Mouse (Mus musculus): ENCODE results near the gene Olfr1260. TPM values are rescaled to one million over a fixed set of nuclear protein-coding genes. Genes with fewer than 3 reads are reported as not detected.

The Olfr1260 gene
- 0.11 TPM for polyA plus RNA-seq (2017; shearing (Covaris generic))

GRCm38 (mm10) chr2:89974184-89974583, at the start of gene Olfr1260:
Olfr1260 (plus strand) TSS chr2:89974340.

GRCm38 (mm10) chr2:89927009-89927408, 47.1 kb upstream of the Olfr1260 start, which contains the start of gene Olfr1258:
Olfr1258 (plus strand) TSS chr2:89927309.

GRCm38 (mm10) chr2:89948564-89948963, 25.6 kb upstream of the Olfr1260 start, which contains the start of gene Olfr1259:
Olfr1259 (minus strand) TSS chr2:89948664.

GRCm38 (mm10) chr2:89990921-89991320, 16.8 kb downstream of the Olfr1260 start, which contains the start of gene Olfr1261:
Olfr1261 (plus strand) TSS chr2:89991221.

GRCm38 (mm10) chr2:89999845-90000244, 25.7 kb downstream of the Olfr1260 start, which contains the start of gene Olfr1262:
Olfr1262 (plus strand) TSS chr2:90000145.

GRCm38 (mm10) chr2:90011831-90012230, 37.7 kb downstream of the Olfr1260 start, which contains the start of gene Olfr1263:
Olfr1263 (plus strand) TSS chr2:90012131.

GRCm38 (mm10) chr2:90025477-90025876, 51.3 kb downstream of the Olfr1260 start, which contains the start of gene Olfr1264:
Olfr1264 (minus strand) TSS chr2:90025577.

Other genes with a start within 250 kb of the Olfr1260 start
- not detected for gene Olfr1252, start 249.3 kb upstream of the Olfr1260 start, polyA plus RNA-seq (2017; shearing (Covaris generic))
- gene Olfr1253, start 217.2 kb upstream of the Olfr1260 start, polyA plus RNA-seq (2017; shearing (Covaris generic)) = not detected
- not detected for gene Olfr1254, start 180.7 kb upstream of the Olfr1260 start, polyA plus RNA-seq (2017; shearing (Covaris generic))
- gene Olfr1255, start 162.3 kb upstream of the Olfr1260 start, polyA plus RNA-seq (2017; shearing (Covaris generic)) = not detected
- gene Olfr1256, start 132.8 kb upstream of the Olfr1260 start, polyA plus RNA-seq (2017; shearing (Covaris generic)) = not detected
- not detected for gene Olfr48, start 126.1 kb upstream of the Olfr1260 start, polyA plus RNA-seq (2017; shearing (Covaris generic))
- gene Olfr1257, start 95.9 kb upstream of the Olfr1260 start, polyA plus RNA-seq (2017; shearing (Covaris generic)) = not detected
- gene Olfr1258, start 47.0 kb upstream of the Olfr1260 start, polyA plus RNA-seq (2017; shearing (Covaris generic)) = not detected
- gene Olfr1259, start 25.7 kb upstream of the Olfr1260 start, polyA plus RNA-seq (2017; shearing (Covaris generic)) = not detected
- gene Olfr1261, start 16.9 kb downstream of the Olfr1260 start, polyA plus RNA-seq (2017; shearing (Covaris generic)) = not detected
- not detected for gene Olfr1262, start 25.8 kb downstream of the Olfr1260 start, polyA plus RNA-seq (2017; shearing (Covaris generic))
- gene Olfr1263, start 37.8 kb downstream of the Olfr1260 start, polyA plus RNA-seq (2017; shearing (Covaris generic)) = not detected
- gene Olfr1264, start 51.2 kb downstream of the Olfr1260 start, polyA plus RNA-seq (2017; shearing (Covaris generic)) = not detected
- 0.10 TPM for gene Olfr1265, start 61.0 kb downstream of the Olfr1260 start, polyA plus RNA-seq (2017; shearing (Covaris generic))
- gene Olfr140, start 89.3 kb downstream of the Olfr1260 start, polyA plus RNA-seq (2017; shearing (Covaris generic)) = not detected
- gene Olfr1269, start 147.1 kb downstream of the Olfr1260 start, polyA plus RNA-seq (2017; shearing (Covaris generic)) = not detected
- gene Olfr32, start 168.0 kb downstream of the Olfr1260 start, polyA plus RNA-seq (2017; shearing (Covaris generic)) = not detected
- gene Olfr1270, start 178.8 kb downstream of the Olfr1260 start, polyA plus RNA-seq (2017; shearing (Covaris generic)) = not detected